Mouse (Mus musculus) erythroblast, embryonic 14.5 days (primary cell): ENCODE measurements around the gene Dyx1c1.

Experiments used
- GATA1 ChIP-seq: IDR thresholded peaks from 2 replicates; pipeline ENCODE4 v1.6.1; 2012; ENCODE audit warnings: low read length, inconsistent platforms, mixed read lengths
- TAL1 ChIP-seq: IDR thresholded peaks from 3 replicates; pipeline ENCODE4 v1.6.1; 2012; ENCODE audit warnings: low read length, inconsistent platforms, mixed read lengths

DNA sequence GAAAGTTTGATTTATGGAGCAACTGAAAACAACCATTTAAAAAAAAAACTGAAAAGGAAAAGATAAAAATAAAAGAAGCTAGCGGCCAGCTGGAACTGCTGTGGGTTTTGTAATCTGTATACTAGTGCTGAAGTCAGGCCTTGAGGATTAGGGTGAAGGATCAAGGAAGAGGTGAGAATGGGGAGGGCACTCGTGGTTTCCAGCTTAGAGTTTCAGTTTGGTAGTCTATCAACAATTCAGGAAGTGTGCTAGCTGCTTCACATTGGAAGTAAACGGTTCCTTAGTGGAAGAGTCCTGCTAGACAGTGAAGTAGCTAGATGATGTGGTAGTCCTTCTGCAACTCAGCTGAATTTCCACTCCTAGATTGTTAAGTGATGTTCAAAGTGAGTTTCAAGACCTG, 49.8 kb downstream of the Dyx1c1 start:
- TF ChIP-seq TAL1 (no peak), GATA1 (no peak)
